Mouse (Mus musculus): ENCODE results near the gene Ttyh3.

DNA sequence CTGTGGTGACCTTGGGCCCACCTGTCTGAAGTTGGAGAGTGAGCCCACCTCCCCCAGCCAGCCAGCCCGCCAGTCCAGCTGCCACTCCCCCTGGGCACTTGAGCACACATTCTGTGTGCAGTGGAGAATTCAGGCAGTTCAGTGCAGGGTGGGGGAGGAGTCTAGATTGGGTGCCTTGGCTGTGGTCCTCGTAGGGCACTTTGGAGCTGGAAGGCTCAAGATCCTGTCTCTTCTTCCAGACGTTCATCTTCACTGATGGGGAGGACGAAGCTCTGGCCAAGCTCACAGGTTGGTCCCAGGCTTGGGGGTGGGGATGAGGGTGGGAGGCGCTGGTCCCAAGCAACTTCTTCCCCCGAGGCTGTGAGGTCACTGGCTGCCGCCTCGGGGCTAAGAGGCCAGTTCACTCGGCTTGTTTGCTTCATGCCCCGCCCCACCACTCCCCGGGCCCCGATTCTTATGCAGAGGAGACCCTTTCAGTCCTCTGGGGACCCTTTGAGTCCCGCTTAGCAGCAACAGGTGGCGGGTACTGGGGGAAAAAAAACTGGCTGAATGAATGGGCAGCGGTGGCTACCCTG is 37.1 kb downstream of the Ttyh3 start:
- TF ChIP-seq POLR2A (IDR thresholded peaks at IDR 0.05; ENCODE audit: control insufficient read depth, extremely low read depth, insufficient read depth, low read length, poor library complexity), result no peak
- TF ChIP-seq CTCF (IDR thresholded peaks at IDR 0.05; ENCODE audit: borderline replicate concordance, control insufficient read depth, extremely low read depth, insufficient read depth, low read length, poor library complexity), result no peak

Measured in thymus, adult 2 months (tissue).